Mouse (Mus musculus) neural tube, embryonic 10.5 days (tissue): ENCODE data around the gene Zfp771.
"Not testable (repeated sequence)": the region's sequence is repeated elsewhere in the genome, so short reads cannot be mapped to it uniquely, and the experiment has no call there.

Experiments
- DNase-seq: peaks from one replicate; pipeline ENCODE4 v3.0.0-alpha.2; 2017; ENCODE audit warnings: low spot score; ENCODE audit errors: extremely low spot score

The Zfp771 gene

DNA sequence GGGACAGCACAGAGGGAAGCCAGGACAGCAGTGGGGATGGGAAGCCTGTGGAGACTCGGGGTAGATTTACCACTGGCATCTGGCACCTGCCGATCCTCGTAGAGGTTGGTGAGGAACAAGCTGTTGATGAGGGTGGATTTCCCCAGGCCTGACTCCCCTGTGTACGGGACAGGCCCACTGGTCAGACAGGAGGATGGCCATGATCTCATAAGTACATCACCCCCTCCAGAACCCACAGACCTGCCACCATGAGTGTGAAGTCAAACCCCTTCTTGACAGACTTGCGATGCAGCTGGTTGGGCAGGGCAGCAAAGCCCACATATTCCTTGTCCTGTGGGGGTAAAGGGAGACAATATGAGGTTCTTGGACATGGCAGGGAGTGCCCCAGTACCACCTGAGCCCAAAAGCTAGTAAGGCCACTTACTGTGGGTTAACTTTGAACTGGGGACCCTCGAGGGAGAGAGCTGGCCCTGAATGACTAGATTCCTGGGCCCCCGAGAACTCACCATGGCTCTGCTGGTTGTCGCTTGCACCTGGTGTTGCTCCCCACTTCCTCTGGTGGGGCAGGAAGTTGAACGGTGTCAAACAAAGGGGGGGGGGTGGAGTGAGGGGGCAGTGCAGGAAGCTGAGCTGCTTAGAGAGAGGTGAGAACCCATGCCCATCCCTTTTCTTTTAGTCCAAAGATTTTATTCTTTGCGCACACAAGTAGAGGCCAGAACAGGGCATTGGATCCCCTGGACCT, 26.0 kb upstream of the Zfp771 start:
- no peak for DNase-seq

- no peak for DNase-seq
Measured at GRCm38 (mm10) chr7:127218670-127219069, 25.4 kb upstream of the Zfp771 start.

GRCm38 (mm10) chr7:127220440-127220839, 23.6 kb upstream of the Zfp771 start:
- DNase-seq: no peak

GRCm38 (mm10) chr7:127223106-127223505, 21.0 kb upstream of the Zfp771 start:
- no peak for DNase-seq

DNA sequence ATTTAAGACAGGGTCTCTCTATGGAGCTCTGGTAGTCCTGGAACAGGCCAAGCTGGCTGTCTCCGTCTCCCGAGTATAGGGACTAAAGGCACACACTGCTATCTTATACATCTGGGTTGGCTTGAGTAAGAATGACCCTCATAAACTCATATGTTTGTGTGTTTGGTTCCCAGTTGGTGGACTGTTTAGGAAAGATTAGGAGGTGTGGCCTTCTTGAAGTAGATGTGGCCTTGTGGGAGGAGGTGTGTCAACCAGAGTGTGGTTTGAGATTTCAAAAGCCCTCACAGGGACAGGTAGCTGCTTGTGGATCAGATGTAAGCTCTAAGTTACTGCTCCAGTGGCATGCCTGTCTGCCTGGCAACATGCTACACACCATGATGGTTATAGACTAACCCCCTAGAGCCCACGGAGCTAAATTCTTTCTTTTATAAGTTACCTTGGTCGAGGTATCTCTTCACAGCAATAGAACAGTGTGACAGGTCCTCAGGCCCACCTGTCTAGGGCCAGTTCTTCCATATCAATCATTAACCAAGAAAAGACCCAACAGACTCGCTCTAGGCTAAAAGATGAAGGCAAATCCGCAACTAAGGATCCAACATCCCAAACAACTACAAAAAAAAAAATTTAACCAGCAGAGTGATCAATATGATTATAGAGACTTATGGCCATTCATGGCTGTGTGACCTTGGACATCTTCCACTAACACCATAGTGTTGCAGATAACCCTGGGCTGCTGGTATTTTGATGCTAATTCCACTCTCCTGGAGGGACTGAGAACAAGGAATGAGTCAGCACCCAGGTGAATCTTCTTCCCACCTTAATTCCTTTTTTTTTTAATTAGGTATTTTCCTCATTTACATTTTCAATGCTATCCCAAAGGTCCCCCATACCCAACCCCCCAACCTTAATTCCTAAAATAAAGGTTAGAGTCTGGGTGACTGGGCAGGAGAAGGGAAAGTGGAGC, 20.3 kb upstream of the Zfp771 start:
- DNase-seq: no peak

DNA sequence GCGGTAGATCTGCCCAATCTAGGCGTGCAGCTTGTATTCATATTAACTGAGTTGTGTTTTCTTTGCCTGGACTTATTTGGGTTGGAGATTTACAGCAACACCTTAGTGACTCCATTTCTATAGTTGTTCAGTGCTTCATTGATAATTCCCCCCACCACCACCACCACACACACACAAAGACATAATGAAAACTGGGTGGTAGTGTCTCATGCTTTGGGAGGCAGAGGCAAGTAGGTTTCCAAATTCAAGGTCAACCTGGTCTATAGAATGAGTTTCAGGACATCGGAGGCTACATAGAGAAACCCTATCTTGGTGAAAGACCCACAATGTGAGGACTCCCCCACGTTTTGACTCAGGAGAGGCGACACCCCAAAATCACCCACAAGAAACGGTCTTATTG, 19.5 kb upstream of the Zfp771 start:
- DNase-seq: no peak

- no peak for DNase-seq
Measured at GRCm38 (mm10) chr7:127225147-127225995, 18.7 kb upstream of the Zfp771 start.

DNA sequence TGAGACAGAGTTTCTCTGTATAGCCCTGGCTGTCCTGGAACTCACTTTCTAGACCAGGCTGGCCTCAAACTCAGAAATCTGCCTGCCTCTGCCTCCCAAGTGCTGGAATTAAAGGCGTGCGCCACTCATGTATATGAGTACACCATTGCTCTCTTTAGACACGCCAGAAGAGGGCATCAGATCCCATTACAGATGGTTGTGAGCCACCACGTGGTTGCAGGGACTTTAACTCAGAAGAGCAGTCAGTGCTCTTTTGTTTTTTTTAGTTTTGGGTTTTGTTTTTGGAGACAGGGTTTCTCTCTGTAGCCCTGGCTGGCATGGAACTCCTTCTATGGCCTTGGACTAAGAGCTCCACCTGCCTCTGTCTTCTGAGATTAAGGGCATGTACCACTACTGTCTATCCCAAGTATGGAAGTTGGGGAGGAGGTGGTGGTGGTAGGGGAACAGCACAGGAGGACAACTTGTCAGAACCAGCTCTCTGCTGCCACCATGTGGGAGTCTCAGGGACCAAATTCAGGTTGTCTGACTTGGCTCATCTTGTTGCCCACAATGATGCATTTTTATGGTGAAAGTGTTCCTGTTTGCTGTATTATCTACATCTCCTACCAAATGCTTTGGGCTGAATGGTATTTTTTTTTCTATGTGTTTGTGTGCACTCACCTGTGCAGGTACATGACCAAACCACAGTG, 15.3 kb upstream of the Zfp771 start:
- peak; percentile 58 for DNase-seq

DNA sequence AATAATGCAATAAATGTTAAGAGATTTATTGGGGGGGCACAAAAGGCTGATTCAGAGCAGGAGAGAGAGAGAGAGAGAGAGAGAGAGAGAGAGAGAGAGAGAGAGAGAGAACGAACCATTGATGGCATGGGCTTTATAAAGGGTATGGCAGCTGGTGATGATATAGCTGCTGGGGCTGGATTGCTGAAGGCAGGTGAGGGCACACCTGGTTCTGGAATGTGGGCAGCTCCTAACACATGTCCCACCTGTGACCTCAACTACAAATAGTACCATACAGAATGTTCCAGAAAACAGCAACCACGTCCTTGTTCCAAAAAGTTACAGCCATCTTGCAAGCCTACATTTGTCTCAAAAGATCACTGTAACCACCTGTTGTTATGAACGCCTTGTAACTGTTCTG, 12.7 kb upstream of the Zfp771 start:
- no peak for DNase-seq

DNA sequence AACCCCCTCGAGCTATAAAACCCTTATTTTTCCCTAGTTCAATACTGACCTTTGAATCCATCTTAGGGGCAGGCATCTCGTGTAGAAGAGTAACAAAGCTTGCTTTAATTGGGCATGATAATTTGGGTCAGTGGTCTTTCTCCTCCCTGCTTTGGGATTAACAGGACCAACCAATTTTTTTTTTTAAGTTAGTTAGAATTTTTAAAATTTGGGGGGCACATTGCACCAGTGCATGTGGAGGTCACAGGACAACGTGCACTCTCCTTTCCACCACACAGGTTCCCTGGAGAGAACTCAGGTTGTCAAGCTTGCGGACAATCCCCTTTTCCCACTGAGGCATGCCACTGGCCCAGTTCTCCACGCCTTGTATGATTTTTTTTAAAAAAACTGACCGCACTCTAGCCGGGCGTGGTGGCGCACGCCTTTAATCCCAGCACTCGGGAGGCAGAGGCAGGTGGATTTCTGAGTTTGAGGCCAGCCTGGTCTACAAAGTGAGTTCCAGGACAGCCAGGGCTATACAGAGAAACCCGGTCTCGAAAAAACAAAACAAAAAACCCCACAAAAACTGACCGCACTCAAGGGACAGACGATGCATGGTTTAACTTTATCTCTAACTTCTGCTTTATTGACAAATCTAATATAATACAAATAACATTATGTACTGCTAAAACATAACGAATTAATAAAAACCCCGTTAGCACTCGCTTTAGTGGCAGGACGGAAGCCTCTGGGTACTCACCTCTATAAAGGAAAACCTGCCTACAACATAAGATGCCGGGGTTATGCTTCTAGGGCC, 12.1 kb upstream of the Zfp771 start:
- DNase-seq: no peak

GRCm38 (mm10) chr7:127232622-127233367, 11.3 kb upstream of the Zfp771 start, which contains the start of the genes Zfp553 and Sept1:
Gene Zfp553 (plus strand): TSS chr7:127233061.
Gene Sept1 (minus strand): TSS chr7:127233130.
- DNase-seq: peak; percentile 95

- DNase-seq: no peak
Measured at GRCm38 (mm10) chr7:127233368-127233749, 10.7 kb upstream of the Zfp771 start.

- DNase-seq: no peak
Measured at GRCm38 (mm10) chr7:127233765-127234164, 10.3 kb upstream of the Zfp771 start.

DNA sequence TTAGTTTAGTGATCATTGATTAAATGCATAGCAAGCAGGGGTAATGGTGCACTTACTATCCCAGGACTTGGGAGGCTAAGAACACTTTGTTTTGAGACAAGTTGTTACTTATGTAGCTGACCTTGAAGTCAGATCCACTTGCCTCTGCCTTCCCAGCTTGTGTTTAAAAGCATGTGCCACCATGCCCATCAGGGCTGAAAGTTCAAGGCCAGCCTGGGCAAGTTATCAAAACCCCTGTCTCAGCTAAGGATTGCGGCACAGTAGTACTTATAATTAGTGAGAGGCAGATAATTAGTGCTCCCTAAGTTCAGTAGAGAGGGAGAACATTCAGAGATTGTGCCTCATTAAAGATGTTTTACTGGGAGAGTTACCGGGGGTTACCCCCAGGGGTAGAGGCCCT, 9.3 kb upstream of the Zfp771 start:
- DNase-seq: no peak

GRCm38 (mm10) chr7:127243361-127243867, 660 bp upstream of the Zfp771 start:
- no peak for DNase-seq

DNA sequence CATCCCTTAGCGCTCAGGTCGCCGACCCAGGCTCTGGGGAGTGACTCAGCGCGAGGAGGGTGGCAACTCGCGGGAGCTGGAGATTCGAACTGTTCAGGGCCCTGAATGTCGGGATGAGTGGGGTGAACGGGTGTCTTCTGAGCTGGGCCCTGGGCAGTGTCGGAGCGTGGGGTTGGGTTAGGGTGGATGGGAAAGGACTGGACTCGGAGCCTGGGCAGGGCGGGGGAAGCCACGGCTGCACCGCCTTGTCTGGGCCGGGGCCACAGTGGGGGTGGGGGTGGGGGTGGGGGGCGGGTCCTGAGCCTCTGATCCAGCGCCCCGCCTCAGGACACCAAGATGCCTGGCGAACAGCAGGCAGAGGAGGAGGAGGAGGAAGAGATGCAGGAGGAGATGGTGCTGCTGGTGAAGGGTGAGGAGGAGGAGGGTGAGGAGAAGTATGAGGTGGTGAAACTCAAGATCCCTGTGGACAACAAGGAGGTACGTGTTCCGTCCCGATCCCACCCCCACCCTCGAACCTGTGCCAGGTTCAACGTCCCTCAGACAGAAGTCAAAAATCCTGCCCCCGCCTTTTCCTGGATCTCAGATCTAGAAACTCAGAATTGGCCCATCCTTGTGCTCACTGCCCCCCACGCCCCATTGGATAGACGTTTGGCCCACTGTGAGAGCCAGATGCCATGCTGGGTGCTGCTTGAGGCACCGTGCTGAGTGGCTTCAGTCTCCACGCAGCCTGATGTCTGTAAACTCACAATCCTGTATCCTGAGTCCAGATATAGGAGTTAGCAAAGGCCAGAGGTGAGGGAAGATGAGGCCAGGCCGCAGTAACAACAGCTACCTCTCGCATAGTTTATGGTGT, 810 bp downstream of the Zfp771 start:
- no peak for DNase-seq

DNA sequence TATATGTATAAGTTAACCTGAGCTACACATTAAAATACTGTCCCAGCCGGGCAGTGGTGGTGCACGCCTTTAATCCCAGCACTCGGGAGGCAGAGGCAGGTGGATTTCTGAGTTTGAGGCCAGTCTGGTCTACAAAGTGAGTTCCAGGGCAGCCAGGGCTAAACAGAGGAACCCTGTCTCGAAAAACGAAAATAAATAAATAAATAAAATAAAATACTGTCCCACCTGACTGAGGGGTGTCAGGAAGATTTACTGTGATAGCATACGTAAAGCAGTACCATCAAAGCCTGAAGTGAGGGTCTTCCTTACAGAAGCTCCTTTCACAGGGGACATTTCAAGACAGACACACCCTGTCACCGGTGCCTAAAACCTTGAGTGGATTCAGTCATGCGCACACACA, 6.4 kb downstream of the Zfp771 start:
- not testable (repeated sequence) for DNase-seq

DNA sequence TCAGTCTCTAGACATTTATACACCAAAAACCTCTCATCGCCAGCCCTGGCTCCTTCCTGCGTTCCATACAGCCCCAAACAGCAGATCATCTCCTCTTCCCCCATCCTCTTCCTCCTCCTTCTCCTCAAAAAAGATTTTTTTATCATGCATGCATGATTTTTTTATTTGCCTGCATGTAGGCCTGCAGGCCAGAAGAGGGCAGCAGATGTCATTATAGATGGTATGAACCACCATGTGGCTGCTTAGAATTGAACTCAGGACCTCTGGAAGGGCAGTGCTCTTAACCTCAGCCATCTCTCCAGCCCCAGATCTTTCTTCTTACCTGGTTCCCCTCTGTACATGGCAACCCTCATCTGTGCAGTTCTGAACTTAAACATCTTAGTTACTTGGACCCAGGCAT, 8.3 kb downstream of the Zfp771 start:
- DNase-seq: no peak
